Mouse (Mus musculus): Measurements from ENCODE around the gene Wfdc1.

Wfdc1 gene

DNA sequence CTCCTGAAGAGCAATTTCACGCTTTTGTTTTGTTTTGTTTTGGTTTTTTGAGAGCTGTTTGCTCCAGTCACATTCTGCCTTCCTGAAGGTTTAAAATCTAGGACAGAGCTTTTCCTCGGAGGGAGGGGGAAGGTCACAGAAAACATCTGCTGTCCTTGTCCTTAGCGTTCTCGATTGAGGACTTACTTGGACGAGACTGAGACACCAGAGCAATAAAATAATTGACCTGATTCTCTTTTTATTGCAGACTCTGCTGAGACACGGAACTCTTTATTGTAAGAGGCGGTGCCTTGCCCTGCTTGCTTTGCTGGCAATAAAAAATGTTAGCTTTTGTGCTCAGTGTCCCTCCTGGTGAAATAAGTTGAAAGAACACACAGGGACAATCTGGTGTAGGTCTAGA lies 26.4 kb upstream of the Wfdc1 start:
- no peak for DNase-seq

DNA sequence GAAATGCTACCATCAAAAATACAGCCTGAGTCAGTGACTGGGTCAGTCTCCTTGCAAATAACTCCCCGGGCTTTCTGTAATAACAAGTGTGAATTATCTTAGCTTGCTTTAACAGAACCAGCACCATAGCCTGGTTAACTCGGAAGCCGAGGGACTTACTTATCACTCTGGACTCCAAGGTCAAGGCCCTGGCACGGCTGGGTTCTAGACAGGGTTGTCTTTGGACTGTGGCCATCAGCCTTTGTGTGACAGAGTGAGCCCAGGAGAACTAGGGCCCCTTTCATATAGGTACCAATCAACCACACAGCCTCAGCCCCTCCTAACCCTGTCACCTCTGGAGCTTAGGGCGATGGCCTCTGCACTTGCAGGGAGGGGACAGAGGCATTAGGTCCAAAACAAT lies 25.1 kb upstream of the Wfdc1 start:
- no peak for DNase-seq

DNA sequence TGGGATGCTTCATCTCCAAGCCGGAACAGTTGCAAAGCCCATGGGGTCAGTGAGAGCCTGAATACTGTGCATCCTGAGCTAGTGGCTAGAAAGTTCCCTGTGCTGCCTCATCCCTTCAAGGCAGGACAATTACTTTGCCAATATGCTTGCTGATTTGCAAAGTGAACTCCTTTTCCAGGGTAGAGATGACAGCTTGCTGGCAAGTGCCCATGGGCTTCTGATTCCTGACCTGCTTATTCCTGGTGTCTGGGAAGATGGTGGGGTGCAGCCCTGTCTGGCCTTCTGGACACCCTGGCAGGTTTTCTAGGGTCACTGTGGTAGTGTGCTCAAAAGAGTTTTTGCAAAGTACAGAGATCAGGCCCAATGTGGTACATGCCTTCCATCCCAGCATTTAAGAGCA lies 23.2 kb upstream of the Wfdc1 start:
- DNase-seq, result no peak

DNA sequence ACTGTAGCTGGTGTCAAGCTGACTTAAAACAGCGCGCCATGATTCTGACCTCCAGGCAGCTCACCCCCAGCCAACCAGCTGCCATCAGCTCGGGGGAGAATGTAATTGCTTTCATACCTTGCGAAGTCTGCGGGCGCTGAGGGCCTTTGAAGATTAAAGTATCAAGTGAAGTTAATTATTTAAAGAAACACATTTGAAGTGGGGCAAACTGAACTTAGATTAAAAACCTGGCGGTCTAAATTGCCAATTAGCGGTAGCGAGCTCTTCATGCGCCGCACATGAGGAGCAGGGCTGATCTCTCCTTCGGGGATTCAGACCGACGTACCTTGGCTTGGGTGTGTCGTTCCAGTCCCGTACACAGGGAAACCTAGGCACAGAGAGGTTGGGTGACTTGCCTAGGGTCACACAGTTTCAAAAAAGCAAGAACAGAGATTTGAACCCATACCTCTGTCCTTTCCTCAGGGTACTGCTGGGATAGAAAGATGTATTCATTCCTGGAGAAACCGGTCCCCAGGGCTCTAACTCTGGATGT lies 21.7 kb upstream of the Wfdc1 start:
- no peak for DNase-seq

DNA sequence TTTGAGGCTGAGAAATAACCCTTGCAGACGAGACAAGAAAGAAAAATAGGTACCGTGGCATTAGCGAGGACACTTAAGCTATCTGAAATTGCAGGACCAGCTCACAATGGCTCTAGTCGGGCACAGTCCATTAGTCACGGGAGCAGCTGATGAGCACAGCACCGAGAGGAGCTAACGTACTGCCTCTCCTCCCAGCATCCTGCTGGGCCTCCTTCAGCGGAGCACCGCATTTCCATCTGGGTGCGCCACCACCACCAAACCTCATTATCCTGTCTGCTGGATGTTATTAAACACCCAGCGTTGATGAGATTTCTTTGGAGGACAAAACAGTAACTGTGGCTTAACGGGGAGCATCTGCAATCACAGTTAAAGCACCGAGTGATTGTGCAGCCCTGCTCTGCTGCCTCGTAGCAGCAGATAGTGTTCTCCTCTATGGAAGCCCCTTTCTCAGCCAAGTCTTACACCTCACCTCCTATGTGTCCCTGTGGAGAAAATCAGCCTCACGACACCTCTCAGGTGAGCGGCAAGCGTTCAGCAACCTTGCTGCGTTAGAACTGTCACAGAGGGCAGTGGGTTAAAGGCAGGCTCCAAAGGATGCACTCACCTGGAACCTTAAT lies 21.1 kb upstream of the Wfdc1 start:
- DNase-seq, result no peak

DNA sequence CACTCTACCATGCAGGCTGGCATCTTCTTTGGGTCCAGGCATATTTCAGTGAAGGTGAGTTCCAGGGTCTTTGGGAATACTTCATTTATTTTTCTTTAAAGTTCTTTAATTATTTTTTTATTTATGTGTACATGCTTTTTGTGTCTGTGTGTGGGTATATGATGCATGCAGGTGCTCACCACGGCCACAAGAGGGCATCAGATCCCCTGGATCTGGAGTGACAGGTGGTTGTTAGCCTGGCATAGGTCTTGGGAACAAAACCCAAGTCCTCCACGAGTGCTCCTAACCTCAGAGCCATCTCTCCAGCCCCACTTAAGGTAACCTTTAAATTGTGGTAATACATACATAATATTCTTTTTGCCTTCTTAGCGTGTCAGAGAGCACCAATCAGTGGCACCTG lies 20.0 kb upstream of the Wfdc1 start:
- DNase-seq, result no peak

DNA sequence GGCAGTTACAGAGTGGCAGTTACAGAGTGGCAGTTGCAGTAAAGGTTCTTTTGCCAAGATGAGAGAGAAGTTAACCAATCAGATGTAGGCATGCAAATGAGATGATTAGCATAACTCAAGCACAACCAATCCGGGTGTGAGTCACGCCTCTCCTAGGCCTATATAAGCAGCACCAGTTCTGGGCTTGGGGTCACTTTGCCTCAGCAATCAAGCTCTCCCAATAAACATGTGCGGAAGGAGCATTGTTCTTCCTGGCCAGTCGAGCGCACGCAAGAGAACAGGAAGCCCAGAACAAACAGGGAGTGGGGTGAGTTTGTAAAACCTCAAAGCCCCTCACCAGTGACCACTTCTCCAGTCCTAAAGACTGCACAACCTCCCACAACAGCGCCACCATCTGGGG lies 19.3 kb upstream of the Wfdc1 start:
- no peak for DNase-seq

DNA sequence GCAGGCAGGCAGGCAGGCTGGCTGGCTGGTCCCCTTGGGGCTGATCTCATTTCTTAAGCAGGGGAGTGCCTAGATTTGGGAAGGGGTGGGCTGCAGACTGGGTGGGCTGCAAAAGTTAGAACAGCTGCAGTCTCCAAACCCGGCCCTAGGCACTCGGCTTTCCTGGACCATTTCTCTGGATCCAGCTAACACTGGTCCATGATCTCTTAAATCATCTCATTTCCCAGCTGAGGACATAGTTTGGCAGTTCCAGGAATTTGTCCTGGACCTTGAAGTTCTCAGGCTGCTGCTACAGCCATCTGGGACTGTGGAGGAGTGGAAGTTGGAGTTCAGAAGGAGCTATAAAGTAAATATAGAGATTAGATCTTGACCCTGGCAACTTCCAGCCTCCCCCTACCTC lies 14.8 kb upstream of the Wfdc1 start:
- DNase-seq, result no peak

DNA sequence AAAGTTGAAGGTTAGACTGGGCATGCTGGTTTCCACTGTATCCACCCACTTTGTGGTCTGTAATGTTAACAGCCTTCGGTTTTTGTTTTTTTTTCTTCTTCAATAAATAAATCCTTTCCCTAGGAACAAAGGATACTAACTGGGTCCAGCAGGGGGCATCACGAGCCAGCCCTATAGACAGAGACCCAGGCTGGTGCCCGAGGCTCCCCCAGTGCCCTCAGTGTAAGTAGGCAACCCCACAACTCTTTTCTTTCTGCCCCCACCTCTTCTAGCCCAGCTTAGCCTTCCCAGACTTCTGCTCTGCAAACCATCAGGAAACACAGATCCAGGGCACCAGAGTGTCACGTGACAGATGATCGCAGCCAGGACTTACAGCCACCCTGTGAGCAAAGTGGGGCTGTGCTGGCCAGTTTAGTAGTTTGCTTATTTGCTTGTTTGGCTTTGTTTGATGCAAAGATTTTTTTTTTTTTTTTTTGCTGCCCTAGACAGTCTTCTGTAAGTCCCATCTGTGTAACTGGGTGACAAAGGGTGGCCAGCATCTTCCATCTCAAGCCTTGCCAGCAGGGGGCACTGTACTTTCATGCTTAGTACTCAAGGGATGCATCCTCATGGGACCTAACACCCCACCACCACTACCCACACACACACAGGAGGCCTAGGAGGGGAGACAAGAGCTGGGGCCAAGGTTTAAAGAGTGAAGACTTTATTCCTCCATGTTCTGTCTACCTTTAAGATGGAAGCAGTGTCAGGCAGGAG lies 9.3 kb upstream of the Wfdc1 start:
- DNase-seq, result peak; percentile 31

DNA sequence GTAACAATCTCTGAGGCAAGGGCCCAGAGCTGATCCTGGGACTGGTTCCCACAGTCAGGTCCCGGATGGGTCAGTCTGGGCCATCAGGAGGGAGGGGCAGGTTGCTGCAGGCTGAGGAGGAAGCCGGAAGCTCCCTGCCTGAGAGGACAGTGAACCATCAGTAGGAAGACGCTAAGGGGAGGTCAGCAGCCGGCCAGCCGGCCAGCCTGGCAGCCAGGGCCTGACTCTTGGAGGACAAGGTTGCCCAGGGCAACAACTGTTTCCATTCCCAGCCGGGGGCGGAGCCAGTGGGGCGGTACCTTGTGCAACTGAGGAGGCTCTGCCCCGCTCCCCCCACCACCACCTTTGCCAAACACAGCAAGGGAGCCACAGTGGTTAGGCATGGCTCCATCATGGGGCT lies 5.1 kb upstream of the Wfdc1 start:
- DNase-seq, result peak; percentile 52

DNA sequence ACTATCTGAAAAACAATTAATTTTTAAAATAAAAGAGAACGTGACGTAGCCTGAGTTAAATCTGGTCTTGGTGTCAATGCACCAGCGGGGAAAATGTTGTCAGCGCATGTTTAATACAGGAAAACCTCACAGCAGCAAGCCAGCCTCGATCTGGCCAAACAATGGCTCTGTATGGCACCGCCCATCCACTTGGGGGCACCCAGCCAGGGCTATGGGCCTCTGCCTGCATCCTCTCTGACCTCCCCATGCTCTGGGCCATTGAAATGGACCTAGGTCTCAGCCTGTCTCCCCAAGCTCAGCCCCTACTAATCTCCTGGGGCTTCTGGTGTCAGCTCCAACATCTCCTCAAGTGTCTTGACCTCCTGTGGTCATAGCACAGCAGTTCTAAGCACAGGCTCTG lies 4.3 kb upstream of the Wfdc1 start:
- no peak for DNase-seq

DNA sequence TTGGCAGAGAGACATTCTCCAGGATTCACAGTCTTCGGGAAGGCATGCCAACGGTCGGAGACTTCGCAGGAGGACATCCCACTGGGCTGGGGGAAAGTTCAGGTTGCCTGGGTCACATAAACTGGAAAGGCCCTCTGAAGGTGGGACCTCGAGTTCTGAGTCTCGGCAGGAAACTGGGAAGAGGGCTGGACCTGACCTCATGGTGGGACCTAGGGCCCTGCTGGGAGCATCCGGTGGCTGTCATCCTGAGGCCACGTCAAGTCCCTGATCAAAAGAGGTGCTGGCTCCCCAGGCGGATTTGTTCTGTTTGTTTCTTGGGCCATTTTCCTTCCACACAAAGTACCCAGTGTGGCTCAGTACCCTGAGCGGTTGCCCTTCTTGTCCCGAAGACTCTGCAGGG lies 2.7 kb upstream of the Wfdc1 start:
- no peak for DNase-seq

DNA sequence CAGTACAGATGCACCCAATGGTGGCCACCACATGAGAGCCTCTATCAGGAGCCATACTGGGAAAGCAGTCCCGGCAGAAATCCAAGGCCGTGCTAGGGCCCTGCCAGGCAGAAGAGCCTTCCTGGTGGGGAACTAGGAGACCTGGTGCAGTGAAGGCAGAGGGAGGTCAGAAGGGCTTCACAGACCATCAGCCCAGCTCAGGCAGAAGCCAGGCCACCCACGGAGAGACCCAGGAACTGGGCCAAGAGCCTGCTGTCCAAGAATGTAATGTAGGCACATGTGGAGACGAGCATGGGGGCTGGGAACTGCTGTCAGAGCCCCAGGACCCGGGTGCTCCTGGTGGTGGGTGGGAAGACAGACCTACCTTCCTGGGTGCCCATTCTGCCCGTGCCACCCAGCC lies 895 bp upstream of the Wfdc1 start:
- DNase-seq, result no peak

DNA sequence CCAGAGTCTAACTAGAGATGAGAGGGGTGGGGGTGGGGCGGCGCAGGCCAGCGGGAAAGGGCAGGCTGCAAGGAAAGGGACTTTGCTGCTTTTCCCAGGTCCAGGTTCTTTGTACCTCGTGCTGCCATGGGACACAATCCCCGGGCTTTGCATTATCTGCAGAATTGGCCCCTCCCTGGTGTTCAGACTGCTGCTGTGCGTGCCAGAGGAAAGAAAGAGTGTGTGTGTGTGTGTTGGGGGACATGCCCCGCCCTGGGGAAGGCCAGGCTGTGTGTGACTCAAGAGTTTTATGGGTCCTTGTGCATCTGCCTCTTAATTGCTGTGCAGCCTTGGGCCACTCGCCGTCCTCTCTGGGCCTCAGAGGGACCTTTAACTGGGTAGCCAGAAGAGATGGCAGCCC lies 2.3 kb downstream of the Wfdc1 start:
- no peak for DNase-seq

DNA sequence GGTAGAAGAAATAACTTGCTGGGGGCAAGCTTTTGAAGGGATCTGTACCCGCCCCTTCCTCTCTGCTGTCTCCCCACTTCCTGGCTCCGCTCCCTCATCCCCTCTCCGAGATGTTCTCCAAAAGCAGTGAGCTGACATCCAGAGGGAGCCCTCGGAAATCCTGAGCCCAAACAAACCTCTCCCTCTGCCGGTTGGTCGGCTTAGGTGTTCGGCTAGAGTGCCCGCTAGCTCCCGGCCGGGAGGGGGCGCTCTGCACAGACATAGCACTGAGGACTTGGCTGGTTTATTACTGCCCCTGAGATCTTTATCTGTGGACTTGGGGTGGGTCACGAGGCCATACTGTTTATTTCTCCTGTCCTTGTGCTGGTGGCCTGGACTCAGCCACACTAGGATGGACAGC lies 3.1 kb downstream of the Wfdc1 start:
- DNase-seq, result peak; percentile 40

DNA sequence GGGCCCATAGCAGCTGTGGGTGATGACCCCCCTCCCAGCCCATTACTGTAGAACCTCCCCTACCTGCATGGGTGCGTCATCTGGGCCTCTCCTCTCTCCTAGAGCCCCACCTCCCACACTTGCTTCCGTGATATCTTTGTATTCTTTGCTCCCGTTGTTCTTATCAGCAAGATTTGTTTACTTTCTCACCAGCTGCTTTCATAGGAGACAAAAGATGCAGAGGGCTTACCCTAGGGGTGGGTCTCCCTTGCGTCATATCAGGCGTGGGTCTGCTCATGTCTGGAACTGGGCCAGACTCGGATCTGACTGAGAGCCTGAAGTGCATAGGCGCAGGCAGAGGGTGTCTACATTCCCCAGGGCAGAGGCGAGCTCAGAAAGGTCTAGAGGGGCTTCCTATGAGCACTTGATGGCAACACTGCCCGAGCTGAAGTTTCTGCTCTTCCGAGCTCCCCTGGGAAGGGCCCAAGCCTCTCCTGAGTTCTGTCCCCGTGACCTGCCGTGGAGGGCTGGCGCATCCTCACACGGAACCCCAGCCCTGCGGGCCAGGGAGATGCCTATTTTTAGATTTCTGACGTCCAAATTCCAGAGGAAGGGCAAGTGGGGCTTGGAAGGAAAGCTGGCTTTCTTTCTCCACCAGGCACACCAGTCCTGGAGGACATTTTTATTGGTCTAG lies 4.4 kb downstream of the Wfdc1 start:
- DNase-seq, result peak; percentile 13

DNA sequence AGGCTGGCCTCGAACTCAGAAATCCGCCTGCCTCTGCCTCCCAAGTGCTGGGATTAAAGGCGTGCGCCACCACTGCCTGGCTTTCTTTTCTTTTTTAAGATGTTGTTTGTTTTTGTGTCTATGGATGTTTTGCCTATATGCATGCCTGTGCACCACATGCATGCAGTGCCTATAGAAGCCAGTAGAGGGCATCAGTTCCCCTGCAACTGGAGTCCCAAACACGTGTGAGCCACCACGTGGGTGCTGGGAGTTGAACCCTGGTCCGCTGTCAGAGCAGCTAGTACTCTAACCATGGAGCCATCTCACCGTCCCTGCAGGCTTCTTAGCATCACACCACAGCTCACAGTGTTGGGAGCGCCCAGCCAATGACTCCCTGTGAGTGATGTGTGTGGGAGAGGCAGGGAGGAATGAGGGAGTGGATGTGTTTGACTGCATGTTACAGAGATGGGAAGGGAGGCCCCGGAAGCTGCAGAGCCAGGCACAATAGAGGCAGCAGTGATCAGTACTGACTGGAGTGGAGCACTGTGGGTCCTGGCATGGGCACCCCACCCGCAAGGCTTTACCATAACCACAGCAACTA lies 7.9 kb downstream of the Wfdc1 start:
- DNase-seq, result no peak

DNA sequence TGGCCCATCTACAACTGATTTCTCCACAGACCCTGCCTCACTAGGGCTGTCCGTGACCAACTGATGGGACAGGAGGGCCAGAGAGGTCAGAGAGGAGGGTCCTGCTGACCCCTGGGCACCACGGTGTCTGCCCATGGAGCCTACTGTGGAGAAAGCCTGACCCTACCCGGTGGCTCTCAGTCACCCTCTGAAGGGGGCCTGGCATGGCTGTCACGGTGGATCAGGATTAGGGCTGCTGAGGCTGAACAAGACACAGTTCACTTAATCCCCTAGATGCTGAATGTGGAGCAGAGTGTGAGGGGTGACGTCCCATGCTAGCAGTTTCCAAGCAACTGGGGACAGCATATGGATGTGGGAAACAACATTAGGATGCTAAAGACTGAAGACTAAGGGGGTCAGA lies 9.3 kb downstream of the Wfdc1 start:
- no peak for DNase-seq

DNA sequence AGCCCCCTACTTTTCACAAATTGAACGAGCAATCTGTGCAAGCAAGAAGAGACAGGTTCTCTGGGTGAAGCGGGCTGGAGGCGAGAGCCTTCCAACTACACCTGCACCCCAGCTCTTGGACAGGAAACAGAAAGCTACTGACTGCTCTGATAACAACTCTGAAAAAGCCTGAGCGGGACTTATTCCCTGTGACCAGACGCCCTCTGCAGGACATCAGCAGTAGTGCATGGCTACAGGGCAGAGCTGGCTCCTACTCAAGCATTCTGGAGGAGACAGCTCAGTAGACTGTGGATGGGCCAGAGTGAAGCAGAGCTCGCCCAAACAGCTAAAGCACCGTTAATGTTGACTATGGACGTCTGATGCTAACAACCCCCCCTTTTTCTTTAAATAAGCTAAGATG lies 10.2 kb downstream of the Wfdc1 start:
- DNase-seq, result peak; percentile 83

DNA sequence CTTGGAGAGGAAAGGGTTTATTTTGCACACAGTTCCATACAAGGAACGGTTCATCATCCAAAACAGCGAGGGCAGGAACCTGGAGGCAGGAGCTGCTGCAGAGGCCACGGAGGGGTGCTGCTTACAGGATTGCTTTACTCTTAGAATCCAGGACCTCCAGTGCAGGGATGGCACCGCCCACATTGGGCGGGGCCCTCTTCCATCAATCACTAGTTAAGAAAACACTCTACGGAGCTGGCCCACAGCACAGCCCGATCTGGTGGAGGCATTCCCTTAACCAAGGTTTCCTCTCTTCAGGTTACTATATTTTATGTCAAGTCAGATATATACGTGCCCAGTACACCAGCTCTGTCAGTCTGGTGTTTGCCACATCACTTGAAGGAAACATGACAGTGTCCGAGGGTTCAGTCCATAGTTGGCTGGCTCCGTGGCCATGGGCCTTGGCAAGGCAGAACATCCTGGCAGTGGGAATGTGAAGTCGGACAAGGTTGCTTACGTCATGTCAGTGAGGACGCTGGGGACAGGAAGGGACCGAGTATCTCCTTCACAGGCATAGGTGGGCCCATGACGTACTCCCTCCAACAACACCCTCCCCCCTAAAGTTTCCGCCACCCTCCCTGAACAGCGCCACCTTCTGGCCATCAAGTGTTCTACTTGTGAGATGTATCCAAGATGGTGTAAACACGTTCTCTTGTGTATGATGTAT lies 12.1 kb downstream of the Wfdc1 start:
- peak; percentile 40 for DNase-seq

DNA sequence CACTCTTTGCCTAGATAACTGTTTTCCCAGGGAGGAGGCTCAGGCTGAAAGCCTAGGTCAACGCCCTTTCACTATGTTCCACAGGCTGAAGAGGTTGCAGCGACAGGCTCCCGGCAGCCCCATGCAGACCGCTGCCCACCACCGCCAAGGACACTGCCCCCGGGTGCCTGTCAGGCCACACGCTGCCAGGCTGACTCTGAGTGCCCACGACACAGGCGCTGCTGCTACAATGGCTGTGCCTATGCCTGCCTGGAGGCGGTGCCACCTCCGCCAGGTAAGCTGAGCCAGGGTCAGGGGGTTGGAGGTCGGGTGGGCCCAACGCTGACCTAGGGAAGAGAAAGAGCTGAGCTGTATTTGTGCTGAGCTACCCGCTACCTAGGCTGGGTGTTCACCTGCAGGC lies 13.0 kb downstream of the Wfdc1 start:
- DNase-seq, result no peak

DNA sequence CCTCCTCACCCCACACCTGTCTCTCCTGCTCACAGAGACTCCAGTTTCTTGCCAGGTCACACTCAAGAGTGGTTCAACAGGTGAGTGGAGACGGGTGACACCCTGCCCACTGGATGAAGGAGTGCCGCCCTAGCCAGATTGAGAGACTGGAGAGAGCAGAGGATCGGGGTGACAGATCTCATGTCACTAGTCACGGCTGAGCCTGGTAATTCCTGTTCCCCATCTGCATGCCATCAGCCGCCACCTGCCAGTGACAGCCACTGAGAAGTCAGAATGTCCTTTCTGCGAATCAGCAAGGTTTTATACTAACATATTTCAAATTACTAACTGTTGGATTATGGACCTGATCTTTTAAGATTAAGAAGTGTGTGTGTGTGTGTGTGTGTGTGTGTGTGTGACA lies 24.4 kb downstream of the Wfdc1 start:
- DNase-seq, result no peak

DNA sequence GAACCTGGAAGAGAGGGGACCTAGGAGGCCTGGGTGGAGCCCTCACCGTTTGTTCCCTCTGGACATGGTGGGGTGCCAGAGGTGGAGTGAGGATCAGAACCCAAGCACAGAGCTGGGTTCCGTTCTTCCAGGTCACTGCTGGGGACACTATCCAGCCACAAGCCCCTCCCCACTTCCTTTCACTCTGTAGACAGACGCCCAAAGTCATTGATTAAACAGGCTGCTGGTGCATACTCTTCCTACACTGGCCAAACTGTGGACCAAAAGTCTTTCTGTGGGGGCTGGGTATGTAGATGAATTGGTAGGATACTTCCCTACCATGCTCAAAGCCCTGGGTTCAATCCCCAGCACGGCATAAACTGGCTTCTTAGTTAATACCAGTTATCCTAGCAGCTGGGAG lies 25.8 kb downstream of the Wfdc1 start:
- no peak for DNase-seq
